Mouse (Mus musculus) cerebellum, adult (tissue): ENCODE measurements around the gene Ruvbl1.
A peak's percentile ranks its signal among the peaks of the same experiment; 100 is the strongest.

ENCODE experiments used
- ATAC-seq: cut with Nextera tagmentation; 2 replicates; pipeline ENCODE4 v1.9.2; 2017; ENCODE audit warnings: mild to moderate bottlenecking, moderate library complexity, mixed read lengths; ENCODE audit not compliant: insufficient number of reproducible peaks, low FRiP score, low TSS enrichment

Ruvbl1 gene

GRCm38 (mm10) chr6:88490629-88491354 lies 25.6 kb downstream of the Ruvbl1 start:
- ATAC-seq, result peak; percentile 91

- no peak for ATAC-seq
Measured at GRCm38 (mm10) chr6:88493712-88494111, 28.5 kb downstream of the Ruvbl1 start.

GRCm38 (mm10) chr6:88499481-88500404 lies 34.5 kb downstream of the Ruvbl1 start:
- ATAC-seq, result peak; percentile 34

GRCm38 (mm10) chr6:88500405-88500767 lies 35.2 kb downstream of the Ruvbl1 start:
- 0 out of 2 replicates have a peak, but pooled peaks have one; percentile 1 for ATAC-seq

GRCm38 (mm10) chr6:88502030-88502970 lies 37.1 kb downstream of the Ruvbl1 start:
- no peak for ATAC-seq

- ATAC-seq, result no peak
Measured at GRCm38 (mm10) chr6:88503044-88503443, 37.8 kb downstream of the Ruvbl1 start.

- no peak for ATAC-seq
Measured at GRCm38 (mm10) chr6:88513984-88514383, 48.8 kb downstream of the Ruvbl1 start.

GRCm38 (mm10) chr6:88514546-88514945 lies 49.3 kb downstream of the Ruvbl1 start:
- no peak for ATAC-seq

- ATAC-seq, result no peak
Measured at GRCm38 (mm10) chr6:88515971-88516370, 50.8 kb downstream of the Ruvbl1 start.

- ATAC-seq, result no peak
Measured at GRCm38 (mm10) chr6:88516667-88517066, 51.5 kb downstream of the Ruvbl1 start.

- ATAC-seq, result no peak
Measured at GRCm38 (mm10) chr6:88517701-88518403, 52.6 kb downstream of the Ruvbl1 start.

- peak; percentile 97 for ATAC-seq
Measured at GRCm38 (mm10) chr6:88518404-88519263, 53.4 kb downstream of the Ruvbl1 start, which contains the start of gene Sec61a1. Gene Sec61a1, minus strand, starts transcription at chr6:88518905.

- ATAC-seq, result no peak
Measured at GRCm38 (mm10) chr6:88521821-88522220, 56.6 kb downstream of the Ruvbl1 start.

- ATAC-seq, result no peak
Measured at GRCm38 (mm10) chr6:88522606-88523005, 57.4 kb downstream of the Ruvbl1 start.

- ATAC-seq, result no peak
Measured at GRCm38 (mm10) chr6:88523043-88523442, 57.8 kb downstream of the Ruvbl1 start.

GRCm38 (mm10) chr6:88523451-88523850 lies 58.2 kb downstream of the Ruvbl1 start:
- no peak for ATAC-seq

GRCm38 (mm10) chr6:88524056-88524455 lies 58.8 kb downstream of the Ruvbl1 start:
- ATAC-seq, result no peak

GRCm38 (mm10) chr6:88530306-88530705 lies 65.1 kb downstream of the Ruvbl1 start:
- no peak for ATAC-seq
